Mouse (Mus musculus) thymus, adult 2 months (tissue): ENCODE measurements around the gene Qrich1.

Experiments
- CTCF ChIP-seq: fragments of 200-500 bp; IDR thresholded peaks from 2 replicates; pipeline ENCODE4 v1.5.1; 2012; ENCODE audit warnings: mild to moderate bottlenecking, control low read depth, low read length, moderate library complexity, borderline replicate concordance; ENCODE audit not compliant: control insufficient read depth, poor library complexity, insufficient read depth; ENCODE audit errors: extremely low read depth
- POLR2A ChIP-seq: fragments of 200-500 bp; IDR thresholded peaks from 2 replicates; pipeline ENCODE4 v1.6.1; 2012; ENCODE audit warnings: mild to moderate bottlenecking, low read length, control low read depth, moderate library complexity; ENCODE audit not compliant: control insufficient read depth, poor library complexity, insufficient read depth; ENCODE audit errors: extremely low read depth

DNA sequence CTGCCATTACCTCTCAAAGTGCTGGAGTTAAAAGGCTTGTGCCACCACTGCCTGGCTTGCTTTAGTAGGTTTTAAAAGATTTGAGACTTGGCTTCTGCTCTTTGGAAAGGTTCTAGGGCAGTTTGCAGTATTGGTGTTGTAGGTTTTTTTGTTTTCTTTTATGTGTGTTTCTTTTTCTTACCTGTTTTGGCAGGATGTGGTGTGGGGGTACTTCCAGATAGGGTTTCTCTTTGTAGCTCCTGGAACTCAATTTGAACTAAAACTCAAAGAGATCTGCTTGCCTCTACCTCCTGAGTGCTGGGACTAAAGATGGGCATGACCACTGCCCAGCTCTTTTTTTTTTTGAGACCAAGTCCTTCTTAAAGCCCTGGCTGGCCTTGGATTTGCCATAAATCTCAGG lies 24.2 kb downstream of the Qrich1 start:
- no peak for TF ChIP-seq CTCF
- TF ChIP-seq POLR2A = no peak
